Mouse (Mus musculus) cortical plate, adult 2 months (tissue): ENCODE measurements at regions not wholly inside any gene's neighbourhood (a gene's known extent, or its start where the extent isn't known, plus 50 kb on each side); places are given as distances from the start of the nearest gene placed in this dataset.

Experiments used
- CTCF ChIP-seq: fragments of 200-500 bp; IDR thresholded peaks from 2 replicates; pipeline ENCODE4 v1.5.1; 2011; ENCODE audit warnings: mild to moderate bottlenecking, control low read depth, low read length; ENCODE audit not compliant: insufficient read depth; ENCODE audit errors: extremely low read depth
- POLR2A ChIP-seq: fragments of 200-500 bp; IDR thresholded peaks from 2 replicates; pipeline ENCODE4 v1.6.1; 2011; ENCODE audit warnings: mild to moderate bottlenecking, low read length, control low read depth; ENCODE audit not compliant: insufficient read depth; ENCODE audit errors: extremely low read depth

GRCm38 (mm10) chr12:68584786-68585523, 574.0 kb downstream of the Rps29 start:
- no peak for TF ChIP-seq CTCF
- TF ChIP-seq POLR2A: no peak
